Comparison of ENCODE assay signal across 11 mouse cellular contexts in the genomic region with DNA sequence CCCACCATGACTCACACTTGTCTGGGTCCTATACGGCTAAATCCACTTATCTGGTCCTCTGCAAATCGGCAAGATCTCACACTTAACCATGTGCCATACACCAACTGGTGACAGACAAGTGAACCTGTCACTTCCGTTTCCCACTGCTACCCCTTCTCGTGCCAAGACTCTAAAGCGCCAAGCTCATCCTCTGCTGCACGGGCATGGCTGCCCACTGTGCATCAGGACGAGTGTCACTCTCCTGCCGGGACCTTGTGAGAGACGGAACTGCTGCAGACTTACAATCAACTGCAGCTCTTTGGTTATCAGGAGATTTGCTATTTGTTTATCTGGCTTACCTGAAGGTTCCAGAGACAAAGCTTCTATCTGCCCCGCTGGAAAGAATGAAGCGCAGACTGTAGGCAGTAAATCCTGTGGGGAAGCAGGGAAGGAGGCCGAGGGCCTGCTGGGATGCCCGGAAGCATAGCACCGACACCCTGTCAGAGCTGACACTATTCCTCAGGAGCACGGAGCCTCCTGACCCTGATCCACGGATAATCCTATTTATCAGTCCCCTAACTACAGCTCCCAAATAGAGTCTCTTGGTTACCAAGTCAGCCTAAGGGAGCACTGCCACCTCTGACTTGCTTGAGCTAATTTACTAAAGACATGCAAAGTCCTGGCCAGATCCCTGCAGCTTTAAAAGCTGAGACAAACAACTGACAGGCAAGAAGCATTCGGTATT. TPM values are rescaled to one million over a fixed set of nuclear protein-coding genes. Genes with fewer than 3 reads are reported as not detected.
DNase-seq lines count a peak whose midpoint lies in the region; ATAC-seq lines count a peak whose summit lies in the region.
"Had no signal": no experiment of that assay in that cellular context is flagged by ENCODE, and none has a peak within 500 bp of the region (broad histone marks: within the 10 kb centered on the region; RNA-seq: fewer than 3 reads in every experiment).

No protein-coding gene starts in this region.

- 26% methylated on average over 17 of the region's 17 CpGs for WGBS in hindbrain, embryonic 14.5 days
- 31% methylated on average over 17 of the region's 17 CpGs for WGBS in hindbrain, embryonic 13.5 days
- WGBS in forebrain, embryonic 16.5 days, result 18% methylated on average over 17 of the region's 17 CpGs

- H3K4me2 ChIP-seq in hindbrain, embryonic 14.5 days (replicated peaks), result peak overlapping the region; percentile 8; the same call in 1 of the 2 replicates
- H3K4me2 ChIP-seq in hindbrain, embryonic 13.5 days, result no peak overlapping the region
- H3K4me2 ChIP-seq in forebrain, embryonic 16.5 days (ENCODE audit: low read length), result peak overlapping the region; percentile 34
- H3K4me2 ChIP-seq: embryonic facial prominence, embryonic 12.5 days had no signal

- no peak overlapping the region for H3K27ac ChIP-seq in hindbrain, embryonic 14.5 days
- no peak overlapping the region for H3K27ac ChIP-seq in hindbrain, embryonic 13.5 days
- H3K27ac ChIP-seq in forebrain, embryonic 16.5 days (ENCODE audit: low read length), result no peak overlapping the region
- H3K27ac ChIP-seq: embryonic facial prominence, embryonic 12.5 days had no signal

- peak; percentile 40 for DNase-seq in hindbrain, embryonic 14.5 days (ENCODE audit: low spot score)
- peak; percentile 29 for DNase-seq in cerebellum, adult 8-10 months
- DNase-seq in retina, embryonic 14.5 days (ENCODE audit: low spot score), result peak; percentile 61
- DNase-seq in frontal cortex, postnatal 25 days (ENCODE audit: low spot score in 2 of 2), result no peak
- DNase-seq in adrenal gland, postnatal 36 days, result no peak
- DNase-seq: kidney, postnatal 25 days had no signal

- H3K36me3 ChIP-seq in hindbrain, embryonic 14.5 days (replicated peaks; ENCODE audit: control insufficient read depth, insufficient read depth), result no peaks in the 10 kb centered on the region
- H3K36me3 ChIP-seq in hindbrain, embryonic 13.5 days, result no peaks in the 10 kb centered on the region
- no peaks in the 10 kb centered on the region for H3K36me3 ChIP-seq in forebrain, embryonic 16.5 days (ENCODE audit: control insufficient read depth, insufficient read depth)
- H3K36me3 ChIP-seq: embryonic facial prominence, embryonic 12.5 days had no signal

- no peak for ATAC-seq in hindbrain, embryonic 14.5 days (ENCODE audit: low FRiP score)
- ATAC-seq in hindbrain, embryonic 13.5 days (ENCODE audit: low FRiP score), result no peak
- peak; percentile 41 for ATAC-seq in forebrain, embryonic 16.5 days
- ATAC-seq: CD4-positive, CD25-positive, alpha-beta regulatory T cell, adult 4 months had no signal

- H3K4me3 ChIP-seq in hindbrain, embryonic 14.5 days (replicated peaks; ENCODE audit: low read length), result no peak overlapping the region
- no peak overlapping the region for H3K4me3 ChIP-seq in hindbrain, embryonic 13.5 days
- no peak overlapping the region for H3K4me3 ChIP-seq in forebrain, embryonic 16.5 days (replicated peaks; ENCODE audit: low read length)
- H3K4me3 ChIP-seq: embryonic facial prominence, embryonic 12.5 days; megakaryocyte, embryonic 14.5 days had no signal

- H3K4me1 ChIP-seq in hindbrain, embryonic 14.5 days (replicated peaks; ENCODE audit: control insufficient read depth, insufficient read depth, low read length), result peaks cover 20% of the 10 kb centered on the region
- H3K4me1 ChIP-seq in hindbrain, embryonic 13.5 days (replicated peaks), result peaks cover 16% of the 10 kb centered on the region
- peaks cover 28% of the 10 kb centered on the region for H3K4me1 ChIP-seq in forebrain, embryonic 16.5 days (replicated peaks; ENCODE audit: control insufficient read depth, insufficient read depth, low read length)

- no peaks in the 10 kb centered on the region for H3K9me3 ChIP-seq in hindbrain, embryonic 14.5 days (ENCODE audit: control insufficient read depth, low read length)
- no peaks in the 10 kb centered on the region for H3K9me3 ChIP-seq in hindbrain, embryonic 13.5 days
- no peaks in the 10 kb centered on the region for H3K9me3 ChIP-seq in forebrain, embryonic 16.5 days (ENCODE audit: control insufficient read depth, low read length)
- H3K9me3 ChIP-seq: embryonic facial prominence, embryonic 12.5 days; megakaryocyte, embryonic 14.5 days had no signal

- H3K9ac ChIP-seq in hindbrain, embryonic 14.5 days, result no peak overlapping the region
- H3K9ac ChIP-seq in hindbrain, embryonic 13.5 days, result no peak overlapping the region
- H3K9ac ChIP-seq in forebrain, embryonic 16.5 days (replicated peaks; ENCODE audit: low read depth, low read length), result no peak overlapping the region
- H3K9ac ChIP-seq: embryonic facial prominence, embryonic 12.5 days had no signal

- no peaks in the 10 kb centered on the region for H3K27me3 ChIP-seq in hindbrain, embryonic 14.5 days (ENCODE audit: control insufficient read depth, insufficient read depth, low read length)
- H3K27me3 ChIP-seq in hindbrain, embryonic 13.5 days, result no peaks in the 10 kb centered on the region
- H3K27me3 ChIP-seq in forebrain, embryonic 16.5 days (replicated peaks; ENCODE audit: control insufficient read depth, insufficient read depth, low read length), result no peaks in the 10 kb centered on the region
- H3K27me3 ChIP-seq: embryonic facial prominence, embryonic 12.5 days had no signal

RNA-seq across cellular contexts. Expression of a gene that starts 9.5 kb away (rescaled TPM):
- polyA plus RNA-seq in hindbrain, embryonic 14.5 days (2014; fragmentation: Nextera tagmentation; extraction: Ambion mirVana), result 6.4 and 7.0 TPM in 2 replicates
- polyA plus RNA-seq in hindbrain, embryonic 13.5 days (2015; fragmentation: Nextera tagmentation; extraction: Ambion mirVana), result 4.9 and 5.6 TPM in 2 replicates
- polyA plus RNA-seq in forebrain, embryonic 16.5 days (2015; fragmentation: Nextera tagmentation; extraction: Ambion mirVana), result 7.7 and 9.3 TPM in 2 replicates
- 10 to 100 TPM; 12.8 to 15.1 TPM for total RNA-seq in adrenal gland, postnatal 36 days (2021)

Comparison
In these comparisons a context has a peak if more than half of its experiments do, and no peak if none do; other contexts are left out.
1. DNase-seq: peak in hindbrain, embryonic 14.5 days (single experiment), cerebellum, adult 8-10 months (single experiment) and retina, embryonic 14.5 days (single experiment); none in frontal cortex, postnatal 25 days (0 of 2) and adrenal gland, postnatal 36 days (0 of 2).